ENCODE assay signal across 27 mouse cellular contexts in the genomic region with DNA sequence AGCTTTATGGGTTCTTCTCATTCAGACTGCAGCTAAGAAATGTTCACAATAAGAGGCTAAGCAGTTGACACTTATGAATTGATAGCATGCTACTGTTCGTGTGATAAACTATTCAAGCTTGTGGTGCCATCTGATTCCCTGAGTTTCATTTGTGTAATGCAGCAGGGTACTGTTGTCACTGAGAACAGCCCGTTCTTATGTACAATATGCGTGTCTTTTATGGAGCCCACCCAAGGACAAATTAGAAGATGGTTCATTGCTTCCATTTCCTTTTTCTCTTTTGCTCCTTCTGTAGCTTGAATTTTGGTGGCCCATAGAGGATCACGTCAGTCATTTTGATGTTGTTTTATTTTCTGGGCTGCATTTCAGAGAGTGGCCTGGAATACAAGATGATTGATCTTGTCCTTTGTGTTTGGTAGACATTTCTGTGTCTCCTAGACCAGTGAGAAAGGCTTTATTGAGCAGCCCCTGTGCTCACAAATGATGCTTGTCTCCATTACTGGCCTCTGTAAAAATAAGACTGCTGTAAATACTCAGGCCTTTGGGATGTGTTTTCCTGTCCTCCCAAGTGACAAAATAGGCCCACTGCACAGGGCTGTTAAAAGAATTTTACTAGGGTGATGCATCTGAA. TPM values are rescaled to one million over a fixed set of nuclear protein-coding genes. Genes with fewer than 3 reads are reported as not detected.
DNase-seq lines count a peak whose midpoint lies in the region; ATAC-seq and TF ChIP-seq lines count a peak whose summit lies in the region.
"Had no signal": no experiment of that assay in that cellular context is flagged by ENCODE, and none has a peak within 500 bp of the region (broad histone marks: within the 10 kb centered on the region; RNA-seq: fewer than 3 reads in every experiment).

No protein-coding gene starts in this region.

- no peaks in the 10 kb centered on the region for H3K4me1 ChIP-seq in forebrain, postnatal 0 days (ENCODE audit: insufficient read depth)
- no peaks in the 10 kb centered on the region for H3K4me1 ChIP-seq in forebrain, embryonic 15.5 days
- H3K4me1 ChIP-seq in hindbrain, embryonic 14.5 days (replicated peaks; ENCODE audit: control insufficient read depth, insufficient read depth, low read length): no peaks in the 10 kb centered on the region
- H3K4me1 ChIP-seq in olfactory bulb, adult 2 months (ENCODE audit: control insufficient read depth, insufficient read depth, low read length): no peaks in the 10 kb centered on the region
- no peaks in the 10 kb centered on the region for H3K4me1 ChIP-seq in liver, embryonic 11.5 days (replicated peaks; ENCODE audit: control insufficient read depth, insufficient read depth, low read length)
- H3K4me1 ChIP-seq: liver, embryonic 13.5 days; midbrain, embryonic 13.5 days; stomach, embryonic 15.5 days had no signal

- no peak overlapping the region for H3K4me2 ChIP-seq in forebrain, postnatal 0 days (ENCODE audit: low read depth)
- no peak overlapping the region for H3K4me2 ChIP-seq in forebrain, embryonic 15.5 days (replicated peaks)
- H3K4me2 ChIP-seq in hindbrain, embryonic 14.5 days (replicated peaks): no peak overlapping the region
- H3K4me2 ChIP-seq in liver, embryonic 11.5 days: no peak overlapping the region
- H3K4me2 ChIP-seq: heart, embryonic 15.5 days; liver, embryonic 13.5 days; midbrain, embryonic 13.5 days; stomach, embryonic 15.5 days had no signal

- H3K4me3 ChIP-seq in forebrain, postnatal 0 days (ENCODE audit: low read depth, low read length): no peak overlapping the region
- H3K4me3 ChIP-seq in forebrain, embryonic 15.5 days: no peak overlapping the region
- H3K4me3 ChIP-seq in hindbrain, embryonic 14.5 days (replicated peaks; ENCODE audit: low read length): no peak overlapping the region
- no peak overlapping the region for H3K4me3 ChIP-seq in olfactory bulb, adult 2 months (ENCODE audit: insufficient read depth, low read depth, low read length)
- no peak overlapping the region for H3K4me3 ChIP-seq in liver, embryonic 11.5 days (ENCODE audit: low read depth, low read length)
- H3K4me3 ChIP-seq: heart, embryonic 15.5 days; liver, embryonic 13.5 days; midbrain, embryonic 13.5 days; stomach, embryonic 15.5 days had no signal

- no peaks in the 10 kb centered on the region for H3K9me3 ChIP-seq in forebrain, postnatal 0 days (ENCODE audit: low read length)
- no peaks in the 10 kb centered on the region for H3K9me3 ChIP-seq in forebrain, embryonic 15.5 days
- H3K9me3 ChIP-seq in hindbrain, embryonic 14.5 days (ENCODE audit: control insufficient read depth, low read length): no peaks in the 10 kb centered on the region
- no peaks in the 10 kb centered on the region for H3K9me3 ChIP-seq in liver, embryonic 11.5 days (ENCODE audit: control insufficient read depth, low read length)
- H3K9me3 ChIP-seq: heart, embryonic 15.5 days; liver, embryonic 13.5 days; midbrain, embryonic 13.5 days; stomach, embryonic 15.5 days had no signal

- H3K27me3 ChIP-seq in forebrain, postnatal 0 days (ENCODE audit: insufficient read depth, low read length): no peaks in the 10 kb centered on the region
- no peaks in the 10 kb centered on the region for H3K27me3 ChIP-seq in forebrain, embryonic 15.5 days
- no peaks in the 10 kb centered on the region for H3K27me3 ChIP-seq in hindbrain, embryonic 14.5 days (ENCODE audit: control insufficient read depth, insufficient read depth, low read length)
- H3K27me3 ChIP-seq in liver, embryonic 11.5 days (replicated peaks; ENCODE audit: control insufficient read depth, insufficient read depth, low read length): no peaks in the 10 kb centered on the region
- H3K27me3 ChIP-seq: heart, embryonic 15.5 days; liver, embryonic 13.5 days; midbrain, embryonic 13.5 days; Patski; stomach, embryonic 15.5 days had no signal

- no peak overlapping the region for H3K27ac ChIP-seq in forebrain, postnatal 0 days (ENCODE audit: low read depth, low read length)
- no peak overlapping the region for H3K27ac ChIP-seq in forebrain, embryonic 15.5 days (replicated peaks)
- no peak overlapping the region for H3K27ac ChIP-seq in hindbrain, embryonic 14.5 days
- H3K27ac ChIP-seq in olfactory bulb, adult 2 months (ENCODE audit: insufficient read depth, low read depth, low read length): 0 out of 2 replicates have a peak overlapping the region, but pooled peaks have one; percentile 3
- no peak overlapping the region for H3K27ac ChIP-seq in liver, embryonic 11.5 days (ENCODE audit: low read depth, low read length)
- H3K27ac ChIP-seq: heart, embryonic 15.5 days; liver, embryonic 13.5 days; macrophage; midbrain, embryonic 13.5 days; stomach, embryonic 15.5 days had no signal

- ATAC-seq in forebrain, postnatal 0 days: peak; percentile 50; the same call in 1 of the 2 replicates
- no peak for ATAC-seq in forebrain, embryonic 15.5 days (replicated peaks)
- ATAC-seq in hindbrain, embryonic 14.5 days (ENCODE audit: low FRiP score): peak; percentile 37; the same call in 1 of the 2 replicates
- no peak for ATAC-seq in liver, embryonic 11.5 days (replicated peaks; ENCODE audit: low FRiP score)
- ATAC-seq: forebrain, embryonic 16.5 days; intestine, postnatal 0 days; midbrain, embryonic 13.5 days had no signal

- no peak for TF ChIP-seq POLR2A in brain, embryonic 14.5 days (IDR thresholded peaks at IDR 0.05; ENCODE audit: borderline replicate concordance, extremely low read depth, insufficient read depth, insufficient read length, poor library complexity, severe bottlenecking)
- no peak for TF ChIP-seq POLR2A in olfactory bulb, adult 2 months (IDR thresholded peaks at IDR 0.05; ENCODE audit: insufficient read depth, low read depth, low read length)

- 17% methylated on average over 4 of the region's 4 CpGs for WGBS in forebrain, postnatal 0 days
- WGBS in forebrain, embryonic 15.5 days: 22% methylated on average over 4 of the region's 4 CpGs
- 29% methylated on average over 4 of the region's 4 CpGs for WGBS in hindbrain, embryonic 14.5 days
- 51% methylated on average over 4 of the region's 4 CpGs for WGBS in olfactory bulb, adult 2 months
- 80% methylated on average over 4 of the region's 4 CpGs for WGBS in liver, embryonic 11.5 days

- H3K36me3 ChIP-seq in forebrain, postnatal 0 days (ENCODE audit: insufficient read depth): no peaks in the 10 kb centered on the region
- no peaks in the 10 kb centered on the region for H3K36me3 ChIP-seq in forebrain, embryonic 15.5 days
- H3K36me3 ChIP-seq in hindbrain, embryonic 14.5 days (replicated peaks; ENCODE audit: control insufficient read depth, insufficient read depth): no peaks in the 10 kb centered on the region
- H3K36me3 ChIP-seq in liver, embryonic 11.5 days (ENCODE audit: control insufficient read depth, insufficient read depth, low read length): no peaks in the 10 kb centered on the region
- H3K36me3 ChIP-seq: heart, embryonic 15.5 days; liver, embryonic 13.5 days; midbrain, embryonic 13.5 days; stomach, embryonic 15.5 days had no signal

- no peak overlapping the region for H3K9ac ChIP-seq in forebrain, postnatal 0 days
- H3K9ac ChIP-seq in forebrain, embryonic 15.5 days (replicated peaks): no peak overlapping the region
- no peak overlapping the region for H3K9ac ChIP-seq in hindbrain, embryonic 14.5 days
- H3K9ac ChIP-seq in liver, embryonic 11.5 days (ENCODE audit: low read depth, low read length): no peak overlapping the region
- H3K9ac ChIP-seq: heart, embryonic 15.5 days; liver, embryonic 13.5 days; midbrain, embryonic 13.5 days; stomach, embryonic 15.5 days had no signal

- no peak for TF ChIP-seq CTCF in forebrain, postnatal 0 days (IDR thresholded peaks at IDR 0.05; ENCODE audit: low read depth)
- TF ChIP-seq CTCF in brain, embryonic 14.5 days (IDR thresholded peaks at IDR 0.05; ENCODE audit: borderline replicate concordance, extremely low read depth, insufficient read depth, insufficient read length): no peak
- no peak for TF ChIP-seq CTCF in olfactory bulb, adult 2 months (IDR thresholded peaks at IDR 0.05; ENCODE audit: insufficient read depth, low read depth, low read length)

- no peak for DNase-seq in forebrain, postnatal 0 days
- DNase-seq in brain, embryonic 14.5 days (ENCODE audit: low read depth): peak; percentile 32
- no peak for DNase-seq in hindbrain, embryonic 14.5 days (ENCODE audit: low spot score)
- no peak for DNase-seq in liver, embryonic 11.5 days (ENCODE audit: low spot score)
- DNase-seq in layer of hippocampus, adult 9-11 months: no peak
- DNase-seq: adrenal gland, postnatal 14 days; cerebellum, postnatal 36 days; gastrocnemius, postnatal 10 days; kidney, postnatal 14 days; left cerebral cortex, postnatal 4 days; liver, embryonic 13.5 days; lung, adult 18-20 months; lung, postnatal 10 days; right cerebral cortex, postnatal 25 days had no signal

RNA-seq across cellular contexts. Expression of a gene that starts 31.3 kb away (rescaled TPM):
- 13.1 and 16.8 TPM in 2 replicates for total RNA-seq in forebrain, postnatal 0 days (2014; rRNA removed)
- 2.1 and 5.1 TPM in 2 replicates for polyA plus RNA-seq in forebrain, postnatal 0 days (2015; fragmentation: Nextera tagmentation; extraction: Ambion mirVana)
- polyA plus RNA-seq in forebrain, embryonic 15.5 days (2015; fragmentation: Nextera tagmentation; extraction: Ambion mirVana): 3.2 and 3.7 TPM in 2 replicates
- 1.7 and 5.4 TPM in 2 replicates for polyA plus RNA-seq in brain, embryonic 14.5 days (2012; rRNA removed)
- polyA plus RNA-seq in hindbrain, embryonic 14.5 days (2014; fragmentation: Nextera tagmentation; extraction: Ambion mirVana): 5.7 and 7.1 TPM in 2 replicates
- polyA plus RNA-seq in olfactory bulb, adult 2 months (2012; ENCODE audit: insufficient read depth, insufficient read length, low replicate concordance, missing spikeins): not detected in 2 replicates
- polyA plus RNA-seq in liver, embryonic 11.5 days (2014; fragmentation: Nextera tagmentation; extraction: Ambion mirVana): 0.17 TPM in 1 of 2 replicates, not detected in the other
- total RNA-seq: megakaryocyte-erythroid progenitor cell, adult 5-6 weeks; MEL had no signal
- polyA plus RNA-seq: gonadal fat pad, adult 2 months; kidney, embryonic 14.5 days; macrophage; Patski had no signal

Comparison
In these comparisons a context has a peak if more than half of its experiments do, and no peak if none do; other contexts are left out.
1. ATAC-seq: peak in forebrain, postnatal 0 days (single experiment) and hindbrain, embryonic 14.5 days (single experiment); none in forebrain, embryonic 15.5 days (single experiment) and liver, embryonic 11.5 days (single experiment).